Mouse (Mus musculus) megakaryocyte, embryonic 14.5 days (primary cell): Measurements from ENCODE around the gene Dnajb13.

Experiments used
- FLI1 ChIP-seq: IDR thresholded peaks from 2 replicates; pipeline ENCODE4 v1.6.1; 2012; ENCODE audit warnings: low read length, inconsistent platforms, mixed read lengths
- GATA1 ChIP-seq: IDR thresholded peaks from 3 replicates; pipeline ENCODE4 v1.6.1; 2012; ENCODE audit warnings: mixed read lengths, low read length, inconsistent platforms, borderline replicate concordance

DNA sequence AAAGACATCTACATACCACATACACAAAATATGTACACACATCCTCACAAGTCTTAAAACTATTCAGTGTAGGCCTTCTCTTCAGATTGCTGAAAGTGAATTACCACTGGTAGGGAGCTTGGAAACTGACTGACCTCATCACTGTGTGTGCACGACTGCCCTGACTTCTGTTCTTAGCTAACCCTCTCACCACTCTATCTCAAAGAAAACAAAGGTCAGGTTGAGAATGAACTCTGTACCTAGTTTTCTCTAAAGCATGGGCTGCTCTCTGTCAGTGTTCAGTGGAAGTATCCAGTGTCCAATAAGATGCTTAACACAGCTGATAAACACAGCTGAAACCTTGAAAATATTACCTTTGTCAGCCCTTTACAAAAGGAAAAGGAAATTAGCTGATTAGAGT, 29.7 kb upstream of the Dnajb13 start:
- TF ChIP-seq FLI1 = no peak
- TF ChIP-seq GATA1 = no peak
